Mouse (Mus musculus) fibroblast of lung, adult 2 months (primary cell): ENCODE data around the gene Olfr150.
"Not testable (repeated sequence)": the region's sequence is repeated elsewhere in the genome, so short reads cannot be mapped to it uniquely, and the experiment has no call there.

Source experiments
- DNase-seq: peaks from one replicate; pipeline ENCODE4 v3.0.0-alpha.2; 2011; ENCODE audit warnings: low read depth

Olfr150 gene

DNA sequence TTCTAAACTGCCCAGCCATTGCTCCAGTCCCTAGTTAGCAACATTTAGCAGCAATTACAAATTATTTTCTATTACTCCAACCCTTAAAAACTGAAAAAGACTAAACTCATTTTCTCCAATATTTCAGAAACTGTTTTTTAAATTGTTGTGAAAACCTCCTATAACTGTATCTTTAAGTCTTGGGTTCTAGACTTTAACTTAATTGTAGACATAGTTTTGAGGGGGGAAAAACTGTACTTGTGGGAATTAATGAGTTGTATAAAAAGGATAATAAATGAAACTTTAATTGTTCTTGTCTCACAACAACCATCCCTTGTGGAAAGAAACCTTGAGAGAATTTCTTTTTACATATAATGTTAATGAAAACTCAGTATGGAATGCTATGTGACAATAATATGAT lies at the start of gene Olfr150:
Gene Olfr150 (plus strand): TSS at position 301 of the 400 bp plus-strand sequence.
- no peak for DNase-seq

DNA sequence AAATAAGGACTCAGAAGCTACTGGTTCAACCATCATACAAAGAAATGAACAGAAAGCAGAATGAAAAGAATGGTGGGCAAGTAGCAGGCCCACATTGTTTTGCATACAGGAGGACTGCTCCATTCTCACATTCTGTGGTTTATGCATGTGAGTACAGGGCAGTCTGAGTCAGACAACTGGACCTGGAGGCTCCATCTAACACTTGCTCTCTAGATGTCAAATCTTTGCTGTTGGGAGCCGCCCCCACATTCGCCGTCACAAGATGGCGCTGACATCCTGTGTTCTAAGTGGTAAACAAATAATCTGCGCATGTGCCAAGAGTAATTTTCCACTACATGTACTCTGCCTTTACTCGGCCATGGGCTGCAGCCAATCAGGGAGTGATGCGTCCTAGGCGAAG lies 29.7 kb upstream of the Olfr150 start:
- not testable (repeated sequence) for DNase-seq

DNA sequence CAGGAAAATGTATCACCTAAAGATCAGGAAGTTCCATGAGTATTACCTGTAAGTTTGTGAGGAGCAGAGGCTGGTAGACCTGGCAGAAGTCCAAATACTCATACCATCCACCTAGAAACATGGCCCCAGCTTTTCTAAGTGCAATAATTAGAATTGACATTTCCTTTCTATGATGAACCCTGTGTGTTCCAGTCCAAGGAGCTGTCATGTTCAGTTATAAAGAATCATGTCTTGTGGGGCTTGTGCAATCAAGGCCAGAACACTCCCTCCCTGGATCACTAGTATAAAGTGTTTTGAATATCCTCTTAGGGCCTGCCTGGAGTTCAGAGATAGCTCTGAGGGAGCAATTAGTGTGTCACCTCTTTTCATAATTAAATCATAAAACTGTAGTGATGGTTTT lies 23.8 kb upstream of the Olfr150 start, which contains the start of gene Olfr149:
Gene Olfr149 (minus strand): TSS at position 101 of the 400 bp plus-strand sequence.
- DNase-seq, result no peak

DNA sequence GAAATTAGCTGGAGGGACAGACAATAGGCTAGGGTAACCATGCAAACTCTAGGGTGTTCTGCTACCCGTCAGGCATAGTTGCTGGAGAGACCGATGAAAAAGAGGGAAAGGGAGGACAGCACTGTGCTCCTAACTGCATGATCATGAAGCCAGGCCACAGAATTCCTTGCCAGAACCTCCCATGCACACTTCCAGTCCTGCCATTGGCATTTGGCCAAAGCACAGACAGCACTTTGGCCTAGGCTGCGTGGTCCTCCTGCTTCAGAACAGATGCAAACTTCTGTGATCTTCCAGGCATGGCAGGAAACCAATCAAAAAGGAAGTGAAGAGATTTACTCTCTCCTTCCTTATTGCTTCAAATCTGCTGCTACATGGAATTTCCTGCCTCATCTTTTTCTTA lies 21.8 kb upstream of the Olfr150 start:
- no peak for DNase-seq

DNA sequence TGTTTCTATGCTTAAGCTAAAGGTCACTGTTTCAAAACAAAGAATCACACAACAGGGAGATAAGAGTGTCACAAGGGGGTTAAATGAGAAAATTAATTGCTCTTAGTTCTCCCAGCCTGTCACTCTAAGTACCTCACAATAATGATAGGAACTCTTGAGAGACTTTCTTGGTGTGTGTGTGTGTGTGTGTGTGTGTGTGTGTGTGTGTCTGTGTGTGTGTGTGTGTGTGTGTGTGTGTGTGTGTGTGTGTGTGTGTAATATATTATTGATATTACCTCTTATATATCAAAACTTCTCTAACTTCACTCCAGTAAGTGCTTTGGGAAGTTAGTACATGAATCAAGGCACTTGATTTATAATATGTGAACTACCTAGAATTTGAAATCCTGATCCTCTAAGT lies 19.7 kb upstream of the Olfr150 start, which contains the start of gene Olfr965:
Gene Olfr965 (plus strand): TSS at position 301 of the 400 bp plus-strand sequence.
- DNase-seq, result no peak

DNA sequence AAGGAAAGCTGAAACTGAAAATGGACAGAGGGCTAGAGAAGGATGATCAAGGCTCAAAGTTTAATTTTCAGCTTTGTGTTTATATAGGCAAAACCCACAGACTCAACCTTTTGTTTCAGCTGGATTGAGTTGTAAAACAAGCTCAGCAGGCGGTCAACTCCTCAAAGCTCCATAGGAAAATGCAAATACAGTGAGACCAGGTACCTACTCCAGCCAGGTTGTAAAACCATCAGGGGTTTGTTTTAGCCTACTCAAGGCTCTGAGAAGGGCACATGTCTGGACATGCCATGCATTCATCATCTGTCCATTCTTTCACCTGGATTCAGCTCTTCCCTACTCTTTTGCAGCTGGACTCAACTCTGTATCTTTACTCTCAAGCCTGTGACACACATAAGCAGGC lies 10.0 kb downstream of the Olfr150 start:
- DNase-seq, result no peak

DNA sequence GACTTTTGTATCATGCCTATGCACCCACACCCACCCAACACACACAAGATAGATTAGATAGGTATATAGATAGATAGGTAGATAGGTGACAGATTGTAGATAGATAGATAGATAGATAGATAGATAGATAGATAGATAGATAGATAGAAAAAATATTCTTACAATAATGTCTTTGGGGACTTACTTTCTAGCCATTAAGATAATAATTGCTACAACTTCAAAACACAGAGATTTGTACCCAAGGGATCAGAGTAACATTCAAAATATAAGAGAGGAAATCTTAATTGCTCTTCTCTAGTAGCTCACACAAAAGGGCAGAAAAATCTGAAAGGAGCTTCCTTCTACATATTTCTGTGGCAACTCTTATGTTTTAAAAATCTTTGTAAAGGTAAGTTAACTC lies 15.2 kb downstream of the Olfr150 start, which contains the start of gene Olfr967:
Gene Olfr967 (plus strand): TSS at position 301 of the 400 bp plus-strand sequence.
- DNase-seq, result no peak

DNA sequence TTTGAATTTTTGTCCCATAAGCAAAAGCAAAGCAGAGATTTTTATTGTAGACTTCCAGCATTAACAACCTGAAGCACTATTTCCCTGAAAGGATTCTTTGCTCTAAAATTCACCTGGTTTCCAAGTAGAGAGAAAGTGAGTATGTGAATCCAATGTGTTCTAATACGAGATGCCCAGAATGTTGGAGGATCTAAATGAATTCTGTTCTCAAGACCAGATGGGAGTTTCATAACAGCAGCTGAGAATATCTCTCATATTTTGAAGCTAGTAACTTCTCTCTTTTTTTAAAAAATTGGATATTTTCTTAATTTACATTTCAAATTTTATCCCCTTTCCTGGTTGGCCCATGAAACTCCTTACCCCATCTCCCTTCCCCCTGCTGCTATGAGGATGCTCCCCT lies 15.7 kb downstream of the Olfr150 start:
- DNase-seq, result no peak

DNA sequence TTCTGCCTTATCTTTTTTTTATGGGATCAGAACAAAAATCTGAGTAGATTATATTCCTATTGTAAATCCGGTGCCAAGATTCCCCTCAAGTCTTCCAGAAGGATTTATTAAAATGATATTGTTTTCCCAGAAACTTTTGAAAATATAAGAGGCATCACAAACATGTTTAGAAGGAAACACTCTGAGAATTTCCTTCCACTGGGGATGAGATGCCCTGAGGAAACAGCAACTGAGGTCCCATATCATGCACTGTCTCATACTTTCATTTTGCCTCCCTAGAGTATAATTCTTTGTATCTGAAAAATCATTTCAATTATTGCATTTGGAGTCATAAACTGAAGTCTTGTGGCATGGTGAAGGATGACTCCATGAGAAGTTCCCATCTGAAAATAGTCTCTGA lies 52.4 kb downstream of the Olfr150 start, which contains the start of gene Olfr968:
Gene Olfr968 (minus strand): TSS at position 101 of the 400 bp plus-strand sequence.
- no peak for DNase-seq
